ENCODE assay signal across 17 mouse cellular contexts in genomic region chr1:170834756-170835155, GRCm38 (mm10). TPM values are rescaled to one million over a fixed set of nuclear protein-coding genes. Genes with fewer than 3 reads are reported as not detected.
DNase-seq lines count a peak whose midpoint lies in the region; ATAC-seq lines count a peak whose summit lies in the region.
"Had no signal": no experiment of that assay in that cellular context is flagged by ENCODE, and none has a peak within 500 bp of the region (broad histone marks: within the 10 kb centered on the region; RNA-seq: fewer than 3 reads in every experiment).

No protein-coding gene starts in this region.

- H3K4me3 ChIP-seq in limb, embryonic 13.5 days, result no peak overlapping the region
- no peak overlapping the region for H3K4me3 ChIP-seq in limb, embryonic 10.5 days
- no peak overlapping the region for H3K4me3 ChIP-seq in midbrain, embryonic 11.5 days (ENCODE audit: low read depth, low read length)
- no peak overlapping the region for H3K4me3 ChIP-seq in intestine, embryonic 15.5 days (replicated peaks)
- H3K4me3 ChIP-seq: forebrain, embryonic 10.5 days; liver, embryonic 13.5 days; midbrain, embryonic 13.5 days; myocyte had no signal

- peak overlapping the region; percentile 28; the same call in 1 of the 2 replicates for H3K27ac ChIP-seq in limb, embryonic 13.5 days
- no peak overlapping the region for H3K27ac ChIP-seq in limb, embryonic 10.5 days
- H3K27ac ChIP-seq in midbrain, embryonic 11.5 days (ENCODE audit: low read depth, low read length), result no peak overlapping the region
- H3K27ac ChIP-seq in intestine, embryonic 15.5 days, result no peak overlapping the region
- H3K27ac ChIP-seq: forebrain, embryonic 10.5 days; liver, embryonic 13.5 days; midbrain, embryonic 13.5 days had no signal

- H3K4me1 ChIP-seq in limb, embryonic 13.5 days, result no peaks in the 10 kb centered on the region; the same call in 1 of the 2 replicates
- no peaks in the 10 kb centered on the region for H3K4me1 ChIP-seq in limb, embryonic 10.5 days
- no peaks in the 10 kb centered on the region for H3K4me1 ChIP-seq in midbrain, embryonic 11.5 days (ENCODE audit: control insufficient read depth, insufficient read depth, low read length)
- H3K4me1 ChIP-seq in intestine, embryonic 15.5 days (replicated peaks), result no peaks in the 10 kb centered on the region
- H3K4me1 ChIP-seq: forebrain, embryonic 10.5 days; midbrain, embryonic 13.5 days had no signal

- ATAC-seq in limb, embryonic 13.5 days (ENCODE audit: low FRiP score, low read depth), result no peak; the same call in 1 of the 2 replicates
- ATAC-seq in midbrain, embryonic 11.5 days (ENCODE audit: low FRiP score), result no peak
- ATAC-seq in intestine, embryonic 15.5 days, result no peak
- ATAC-seq: midbrain, embryonic 13.5 days had no signal

- 0 out of 2 replicates have a peak, but pooled peaks cover 3% of the 10 kb centered on the region for H3K9me3 ChIP-seq in limb, embryonic 13.5 days
- no peaks in the 10 kb centered on the region for H3K9me3 ChIP-seq in limb, embryonic 10.5 days (replicated peaks)
- H3K9me3 ChIP-seq in midbrain, embryonic 11.5 days (ENCODE audit: control insufficient read depth, low read length), result no peaks in the 10 kb centered on the region
- H3K9me3 ChIP-seq in intestine, embryonic 15.5 days, result no peaks in the 10 kb centered on the region
- H3K9me3 ChIP-seq: forebrain, embryonic 10.5 days; liver, embryonic 13.5 days; midbrain, embryonic 13.5 days had no signal

- H3K4me2 ChIP-seq in limb, embryonic 13.5 days (replicated peaks), result no peak overlapping the region
- H3K4me2 ChIP-seq in midbrain, embryonic 11.5 days, result no peak overlapping the region
- H3K4me2 ChIP-seq in intestine, embryonic 15.5 days (replicated peaks), result no peak overlapping the region
- H3K4me2 ChIP-seq: heart, embryonic 11.5 days; liver, embryonic 13.5 days; midbrain, embryonic 13.5 days had no signal

- no peaks in the 10 kb centered on the region for H3K27me3 ChIP-seq in limb, embryonic 13.5 days
- H3K27me3 ChIP-seq in limb, embryonic 10.5 days (ENCODE audit: low read depth, poor library complexity, severe bottlenecking), result no peaks in the 10 kb centered on the region
- H3K27me3 ChIP-seq in midbrain, embryonic 11.5 days (ENCODE audit: control insufficient read depth, insufficient read depth, low read length), result no peaks in the 10 kb centered on the region
- no peaks in the 10 kb centered on the region for H3K27me3 ChIP-seq in intestine, embryonic 15.5 days (replicated peaks)
- H3K27me3 ChIP-seq: liver, embryonic 13.5 days; midbrain, embryonic 13.5 days had no signal

- DNase-seq in cerebellum, adult 11-12 months, result peak; percentile 19
- DNase-seq in cerebellum, adult 8-10 months, result no peak
- no peak for DNase-seq in limb, embryonic 10.5 days (ENCODE audit: low spot score)
- DNase-seq in T-cell, adult 2 months (ENCODE audit: low spot score), result peak; percentile 16
- peak; percentile 46 for DNase-seq in kidney, postnatal 10 days
- no peak for DNase-seq in midbrain, embryonic 11.5 days (ENCODE audit: low spot score, missing footprints)
- DNase-seq: gastrocnemius, postnatal 14 days; layer of hippocampus, adult 9-11 months; liver, embryonic 13.5 days; right cerebral cortex, adult 18-20 months had no signal

- no peak overlapping the region for H3K9ac ChIP-seq in limb, embryonic 13.5 days
- no peak overlapping the region for H3K9ac ChIP-seq in midbrain, embryonic 11.5 days (ENCODE audit: low read length)
- no peak overlapping the region for H3K9ac ChIP-seq in intestine, embryonic 15.5 days
- H3K9ac ChIP-seq: liver, embryonic 13.5 days; midbrain, embryonic 13.5 days had no signal

- 75% methylated on average over 9 of the region's 9 CpGs for WGBS in limb, embryonic 13.5 days
- 87% methylated on average over 9 of the region's 9 CpGs for WGBS in limb, embryonic 10.5 days
- WGBS in midbrain, embryonic 11.5 days, result 76% methylated on average over 9 of the region's 9 CpGs
- WGBS in intestine, embryonic 15.5 days, result 89% methylated on average over 9 of the region's 9 CpGs

- peaks cover 15% of the 10 kb centered on the region; the same call in 1 of the 2 replicates for H3K36me3 ChIP-seq in limb, embryonic 13.5 days
- peaks cover 19% of the 10 kb centered on the region; the same call in 1 of the 2 replicates for H3K36me3 ChIP-seq in limb, embryonic 10.5 days
- H3K36me3 ChIP-seq in midbrain, embryonic 11.5 days (ENCODE audit: control insufficient read depth, insufficient read depth, low read length), result no peaks in the 10 kb centered on the region
- no peaks in the 10 kb centered on the region for H3K36me3 ChIP-seq in intestine, embryonic 15.5 days

RNA-seq across cellular contexts. Expression of gene Atf6, which starts 32.8 kb away (rescaled TPM):
- polyA plus RNA-seq in limb, embryonic 13.5 days (2015; fragmentation: Nextera tagmentation; extraction: Ambion mirVana), result 7.8 and 8.2 TPM in 2 replicates
- 7.1 and 8.0 TPM in 2 replicates for polyA plus RNA-seq in limb, embryonic 10.5 days (2016; fragmentation: Nextera tagmentation; extraction: Ambion mirVana)
- 9.4 and 11.2 TPM in 2 replicates for polyA plus RNA-seq in midbrain, embryonic 11.5 days (2014; fragmentation: Nextera tagmentation; extraction: Ambion mirVana)
- 8.8 TPM in 2 replicates for polyA plus RNA-seq in intestine, embryonic 15.5 days (2015; fragmentation: Nextera tagmentation; extraction: Ambion mirVana)

RNA-seq across cellular contexts. Expression of gene Gm26620, which starts 50.1 kb away (rescaled TPM):
- 1.1 and 1.8 TPM in 2 replicates for polyA plus RNA-seq in limb, embryonic 13.5 days (2015; fragmentation: Nextera tagmentation; extraction: Ambion mirVana)
- 0.49 and 0.58 TPM in 2 replicates for polyA plus RNA-seq in limb, embryonic 10.5 days (2016; fragmentation: Nextera tagmentation; extraction: Ambion mirVana)
- 0.31 TPM in 1 of 2 replicates, not detected in the other for polyA plus RNA-seq in midbrain, embryonic 11.5 days (2014; fragmentation: Nextera tagmentation; extraction: Ambion mirVana)
- polyA plus RNA-seq in intestine, embryonic 15.5 days (2015; fragmentation: Nextera tagmentation; extraction: Ambion mirVana), result 2.2 and 2.4 TPM in 2 replicates
- polyA plus RNA-seq: embryonic facial prominence, embryonic 11.5 days had no signal

RNA-seq across cellular contexts. Expression of gene Dusp12, which starts 50.6 kb away (rescaled TPM):
- polyA plus RNA-seq in limb, embryonic 13.5 days (2015; fragmentation: Nextera tagmentation; extraction: Ambion mirVana), result 50.5 and 56.6 TPM in 2 replicates
- polyA plus RNA-seq in limb, embryonic 10.5 days (2016; fragmentation: Nextera tagmentation; extraction: Ambion mirVana), result 42.8 and 43.7 TPM in 2 replicates
- 28.9 and 31.1 TPM in 2 replicates for polyA plus RNA-seq in midbrain, embryonic 11.5 days (2014; fragmentation: Nextera tagmentation; extraction: Ambion mirVana)
- polyA plus RNA-seq in intestine, embryonic 15.5 days (2015; fragmentation: Nextera tagmentation; extraction: Ambion mirVana), result 61.1 and 62.9 TPM in 2 replicates

Comparison
In these comparisons a context has a peak if more than half of its experiments do, and no peak if none do; other contexts are left out.
1. DNase-seq: peak in cerebellum, adult 11-12 months (single experiment), T-cell, adult 2 months (single experiment) and kidney, postnatal 10 days (single experiment); none in cerebellum, adult 8-10 months (single experiment), limb, embryonic 10.5 days (single experiment) and midbrain, embryonic 11.5 days (single experiment).